Mouse (Mus musculus) lung, embryonic 14.5 days (tissue): ENCODE measurements around the gene Tubgcp3. TPM values are rescaled to one million over a fixed set of nuclear protein-coding genes. Genes with fewer than 3 reads are reported as not detected.
"Not testable (repeated sequence)": the region's sequence is repeated elsewhere in the genome, so short reads cannot be mapped to it uniquely, and the experiment has no call there.

Experiments
- ATAC-seq: fragments of 200-750 bp; cut with Nextera tagmentation; 2 replicates; pipeline ENCODE4 v1.8.0; 2017; ENCODE audit warnings: mild to moderate bottlenecking, moderate TSS enrichment, moderate library complexity; ENCODE audit not compliant: insufficient read depth
- DNase-seq: peaks from one replicate; pipeline ENCODE4 v3.0.0-alpha.2; 2015
- H3K27ac ChIP-seq: fragments of 300-500 bp; sonication (generic); 2 replicates; pipeline ENCODE4 v1.5.1; 2014; ENCODE audit warnings: low read depth, mild to moderate bottlenecking, moderate library complexity
- H3K27me3 ChIP-seq: fragments of 300-500 bp; sonication (generic); 2 replicates; pipeline ENCODE4 v1.6.1; 2014; ENCODE audit warnings: low read length, control low read depth; ENCODE audit not compliant: insufficient read depth
- H3K36me3 ChIP-seq: fragments of 300-500 bp; sonication (generic); 2 replicates; pipeline ENCODE4 v1.6.1; 2014; ENCODE audit warnings: control low read depth; ENCODE audit not compliant: insufficient read depth
- H3K4me1 ChIP-seq: fragments of 300-500 bp; sonication (generic); 2 replicates; pipeline ENCODE4 v1.6.1; 2014; ENCODE audit warnings: antibody characterized with exemption, control low read depth; ENCODE audit not compliant: insufficient read depth
- H3K4me2 ChIP-seq: fragments of 300-500 bp; sonication (generic); 2 replicates; pipeline ENCODE4 v1.6.1; 2014; ENCODE audit warnings: mild to moderate bottlenecking
- H3K4me3 ChIP-seq: fragments of 300-500 bp; sonication (generic); 2 replicates; pipeline ENCODE4 v1.5.1; 2014; ENCODE audit warnings: low read depth, low read length
- H3K9ac ChIP-seq: fragments of 300-500 bp; sonication (generic); 2 replicates; pipeline ENCODE4 v1.6.1; 2014
- H3K9me3 ChIP-seq: fragments of 300-500 bp; sonication (generic); 2 replicates; pipeline ENCODE4 v1.6.1; 2016; ENCODE audit warnings: low read depth, low read length, control low read depth
- CTCF ChIP-seq: IDR thresholded peaks from 2 replicates; pipeline ENCODE4 v1.5.1; 2016; ENCODE audit warnings: antibody characterized with exemption, low read depth
- WGBS: fragments of 180-500 bp; shearing (Covaris S2); extraction: QIAGEN DNeasy Blood & Tissue Kit; methylation state at CpG from one replicate; pipeline ENCODE4 v1.1.7; 2014; 5-methylcytosine and 5-hydroxymethylcytosine counted together
- polyA plus RNA-seq: library from polyadenylated mRNA; unstranded; fragments of >200 nt; fragmentation: Nextera tagmentation; extraction: Ambion mirVana; gene quantifications from 2 replicates; pipeline ENCODE4 v1.2.1, GENCODE M21; 2014

Tubgcp3 gene
- polyA plus RNA-seq, 1 experiment from 2014 or later = 59.3 TPM

- no peaks in the 10 kb centered on the region for H3K4me1 ChIP-seq
- H3K4me2 ChIP-seq = no peak overlapping the region
- H3K9me3 ChIP-seq = no peaks in the 10 kb centered on the region
- H3K27ac ChIP-seq = no peak overlapping the region
- DNase-seq (no peak), ATAC-seq (no peak)
- H3K4me3 ChIP-seq = no peak overlapping the region
- H3K27me3 ChIP-seq = no peaks in the 10 kb centered on the region
- peaks cover 39% of the 10 kb centered on the region for H3K36me3 ChIP-seq
- WGBS = 78% methylated on average over 7 of the region's 7 CpGs
- no peak overlapping the region for H3K9ac ChIP-seq
- TF ChIP-seq CTCF = no peak
These were observed 58.8 kb downstream of the Tubgcp3 start for GRCm38 (mm10) chr8:12613201-12613600.

GRCm38 (mm10) chr8:12609752-12610449 lies 62.1 kb downstream of the Tubgcp3 start:
- Histone ChIP-seq H3K9me3 (no peaks in the 10 kb centered on the region), H3K4me2 (no peak overlapping the region), H3K4me1 (no peaks in the 10 kb centered on the region), H3K4me3 (no peak overlapping the region), H3K9ac (no peak overlapping the region), H3K27ac (peak overlapping the region; percentile 43), H3K36me3 (peaks cover 17% of the 10 kb centered on the region), H3K27me3 (no peaks in the 10 kb centered on the region)
- no peak for TF ChIP-seq CTCF
- DNase-seq (peak; percentile 16), ATAC-seq (peak; percentile 69)
- 53% methylated on average over 12 of the region's 12 CpGs for WGBS

- DNase-seq (no peak), ATAC-seq (no peak)
- no peak overlapping the region for H3K4me2 ChIP-seq
- no peak for TF ChIP-seq CTCF
- H3K9ac ChIP-seq = no peak overlapping the region
- H3K27ac ChIP-seq = no peak overlapping the region
- no peaks in the 10 kb centered on the region for H3K9me3 ChIP-seq
- H3K4me3 ChIP-seq = no peak overlapping the region
- H3K27me3 ChIP-seq = no peaks in the 10 kb centered on the region
- H3K36me3 ChIP-seq = peaks cover 7% of the 10 kb centered on the region; the same call in 1 of the 2 replicates
- no peaks in the 10 kb centered on the region for H3K4me1 ChIP-seq
- 66% methylated on average over 10 of the region's 10 CpGs for WGBS
These were observed 63.2 kb downstream of the Tubgcp3 start for GRCm38 (mm10) chr8:12608810-12609209.

GRCm38 (mm10) chr8:12607223-12607622 lies 64.8 kb downstream of the Tubgcp3 start:
- peak; percentile 97 for TF ChIP-seq CTCF
- Histone ChIP-seq H3K27me3 (no peaks in the 10 kb centered on the region), H3K4me3 (no peak overlapping the region), H3K9me3 (no peaks in the 10 kb centered on the region), H3K27ac (no peak overlapping the region), H3K9ac (no peak overlapping the region), H3K4me1 (no peaks in the 10 kb centered on the region), H3K4me2 (no peak overlapping the region), H3K36me3 (no peaks in the 10 kb centered on the region)
- peak; percentile 83 for DNase-seq
- WGBS = 22% methylated on average over 6 of the region's 6 CpGs
- no peak for ATAC-seq

GRCm38 (mm10) chr8:12583785-12584184 lies 88.3 kb downstream of the Tubgcp3 start:
- Histone ChIP-seq H3K9me3 (no peaks in the 10 kb centered on the region), H3K27ac (no peak overlapping the region), H3K4me1 (no peaks in the 10 kb centered on the region), H3K36me3 (no peaks in the 10 kb centered on the region), H3K27me3 (no peaks in the 10 kb centered on the region), H3K9ac (no peak overlapping the region), H3K4me3 (no peak overlapping the region), H3K4me2 (no peak overlapping the region)
- ATAC-seq (no peak), DNase-seq (no peak)
- WGBS = 76% methylated on average over 5 of the region's 5 CpGs
- no peak for TF ChIP-seq CTCF

- not testable (repeated sequence) for H3K9me3 ChIP-seq, H3K9ac ChIP-seq, H3K4me2 ChIP-seq, H3K27me3 ChIP-seq, H3K4me3 ChIP-seq, H3K27ac ChIP-seq, ATAC-seq, DNase-seq, H3K36me3 ChIP-seq, H3K4me1 ChIP-seq
- WGBS = 76% methylated on average over 19 of the region's 19 CpGs
These were observed 92.6 kb downstream of the Tubgcp3 start for GRCm38 (mm10) chr8:12579339-12579999.

GRCm38 (mm10) chr8:12576739-12577138 lies 95.3 kb downstream of the Tubgcp3 start:
- Histone ChIP-seq H3K4me2 (no peak overlapping the region), H3K27ac (no peak overlapping the region), H3K27me3 (peaks cover 3% of the 10 kb centered on the region; the same call in 1 of the 2 replicates), H3K36me3 (no peaks in the 10 kb centered on the region), H3K4me1 (no peaks in the 10 kb centered on the region), H3K9ac (no peak overlapping the region), H3K4me3 (no peak overlapping the region), H3K9me3 (no peaks in the 10 kb centered on the region)
- TF ChIP-seq CTCF = no peak
- DNase-seq (no peak), ATAC-seq (no peak)
- WGBS = 71% methylated on average over 6 of the region's 6 CpGs
